Mouse (Mus musculus) activated CD4-positive, CD25-positive, alpha-beta regulatory T cell (primary cell): ENCODE results near the gene Hdlbp. TPM values are rescaled to one million over a fixed set of nuclear protein-coding genes. Genes with fewer than 3 reads are reported as not detected.

Experiments used
- polyA plus RNA-seq, 2 experiments: library from polyadenylated mRNA; unstranded; fragments of 100-300 nt; shearing (Covaris generic); gene quantifications; one replicate each; pipeline ENCODE4 v1.2.1; 2017

The Hdlbp gene
- 10 to 100 TPM; 34.1 to 50.6 TPM for polyA plus RNA-seq

DNA sequence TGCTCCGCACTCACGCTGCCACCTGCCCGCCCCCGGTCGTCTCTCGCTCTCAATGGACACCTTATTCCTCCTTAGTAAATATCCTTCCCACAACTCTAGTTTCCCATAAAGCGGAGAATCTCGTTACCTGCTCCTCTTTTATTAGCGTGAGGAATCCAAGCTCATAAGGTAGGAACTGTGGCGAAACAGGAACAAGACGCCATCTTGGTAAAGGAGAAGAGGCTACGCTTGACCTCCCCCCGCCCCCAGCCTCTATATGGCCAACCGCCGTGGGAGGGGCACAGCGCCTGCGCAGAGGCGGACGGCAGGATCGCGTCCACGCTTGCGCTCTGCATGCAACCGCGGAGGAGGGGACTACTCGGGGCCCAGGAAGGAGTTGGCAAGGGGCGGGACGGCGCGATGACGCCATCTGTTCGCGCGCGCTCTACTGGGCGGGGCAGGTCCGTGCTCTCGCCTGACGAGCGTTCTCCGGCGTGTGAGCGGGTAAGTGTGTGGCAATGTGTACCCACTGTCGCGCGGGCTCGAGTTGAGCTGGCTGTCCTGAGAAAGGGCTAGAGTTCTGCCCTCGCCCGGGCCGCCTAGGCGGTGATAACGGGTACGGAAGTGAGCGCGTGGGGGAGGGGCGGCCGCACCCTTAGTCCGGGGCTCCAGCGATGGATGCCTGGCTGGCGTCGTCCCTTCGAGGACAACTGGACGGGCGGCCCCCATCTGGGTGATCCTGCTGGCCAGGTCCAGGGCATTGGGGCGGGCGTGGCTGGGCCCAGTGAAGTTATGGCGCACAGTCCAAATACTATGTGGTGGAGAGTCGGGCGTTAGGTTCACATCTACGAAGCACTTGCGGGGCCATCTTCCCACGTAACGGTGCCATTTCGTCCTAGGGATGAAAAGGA lies at the start of gene Hdlbp:
Gene Hdlbp (minus strand): TSS at position 230 of the 890 bp plus-strand sequence.

DNA sequence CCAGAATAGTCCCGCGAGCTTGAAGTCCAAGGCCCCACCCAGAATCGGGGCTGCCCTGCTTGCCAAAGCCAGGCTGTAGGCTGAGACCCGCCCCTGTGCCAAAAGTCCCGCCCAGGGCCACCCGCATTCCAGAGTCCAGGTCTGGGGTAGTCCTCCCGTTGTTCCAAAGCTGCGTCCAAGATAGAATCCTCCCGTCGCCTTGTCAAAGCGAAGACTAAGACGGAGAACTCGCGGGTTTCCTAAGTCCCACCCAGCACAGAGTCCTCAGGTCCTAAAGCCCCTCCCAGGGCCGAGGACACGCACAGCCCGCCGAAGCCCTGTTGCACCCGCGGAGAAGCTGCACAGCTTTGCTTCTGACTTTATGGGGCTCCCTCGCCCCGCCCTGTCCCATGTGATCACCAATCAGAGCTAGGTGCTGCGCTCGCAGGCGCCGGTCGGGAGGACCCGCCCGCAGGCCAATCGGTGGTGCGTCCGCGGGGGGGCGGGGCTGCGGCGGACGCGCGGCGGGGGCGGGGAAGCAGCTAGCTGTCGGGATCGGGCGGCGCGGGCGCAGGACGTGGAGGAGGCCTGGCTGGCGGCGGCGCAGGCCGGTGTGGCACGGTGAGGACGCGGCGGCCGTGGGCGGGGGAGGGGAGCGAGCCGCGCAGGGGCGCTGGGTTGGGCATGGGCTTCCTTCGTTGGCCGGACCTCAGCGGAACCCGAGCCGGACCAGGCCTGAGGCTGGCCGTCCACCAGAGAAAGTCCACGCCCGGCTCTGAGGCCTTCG lies 33.2 kb upstream of the Hdlbp start, which contains the start of gene Farp2:
Gene Farp2 (plus strand): TSS at position 495 of the 766 bp plus-strand sequence.

DNA sequence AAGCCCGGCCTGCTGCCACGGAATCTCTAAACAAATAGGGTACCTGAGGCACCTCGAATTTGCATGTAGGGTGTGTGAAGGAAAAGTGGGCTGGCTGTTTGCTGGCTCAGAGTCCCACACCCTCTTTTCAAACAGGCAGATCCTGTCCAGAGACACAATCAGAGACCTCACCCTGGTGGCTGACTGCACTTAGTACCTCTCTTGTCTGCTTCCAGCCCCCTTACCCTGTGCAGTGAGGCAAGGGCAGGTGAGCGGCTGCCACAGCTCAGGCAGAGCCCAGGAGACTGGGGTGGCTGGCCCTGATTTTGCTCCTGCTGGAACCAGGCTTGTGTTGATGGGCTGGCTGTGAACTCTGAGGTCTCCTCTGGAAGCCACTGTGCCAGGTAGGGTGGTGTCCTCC lies 105.0 kb downstream of the Hdlbp start, which contains the start of gene Ano7:
Gene Ano7 (plus strand): TSS at position 266 of the 400 bp plus-strand sequence.

Other genes with a start within 250 kb of the Hdlbp start
- gene Sned1, start 243.0 kb downstream of the Hdlbp start, polyA plus RNA-seq, result under 1 TPM in 1 of 2 experiments, not detected in 1; 0.27 TPM
- gene Mterf4, start 172.9 kb downstream of the Hdlbp start, polyA plus RNA-seq, result 10 to 100 TPM; 16.5 to 17.6 TPM
- 10 to 100 TPM; 57.7 to 57.8 TPM for gene Ppp1r7, start 136.0 kb downstream of the Hdlbp start, polyA plus RNA-seq
- 1 to 10 TPM; 1.2 to 2.1 TPM for gene Pask, start 135.3 kb downstream of the Hdlbp start, polyA plus RNA-seq
- gene Ano7, start 104.9 kb downstream of the Hdlbp start, polyA plus RNA-seq, result under 1 TPM; 0.10 TPM
- gene Farp2, start 33.3 kb upstream of the Hdlbp start, polyA plus RNA-seq, result 1 to 10 TPM in 1 of 2 experiments, under 1 TPM in 1; 0.92 to 1.0 TPM
- gene Stk25, start 179.8 kb upstream of the Hdlbp start, polyA plus RNA-seq, result 100 to 1,000 TPM in 1 of 2 experiments, 10 to 100 TPM in 1; 89.5 to 113 TPM
- under 1 TPM in 1 of 2 experiments, not detected in 1; 0.38 TPM for gene Bok, start 206.8 kb upstream of the Hdlbp start, polyA plus RNA-seq